Mouse (Mus musculus): ENCODE measurements around the gene Smim4. TPM values are rescaled to one million over a fixed set of nuclear protein-coding genes. Genes with fewer than 3 reads are reported as not detected.
A peak's percentile ranks its signal among the peaks of the same experiment; 100 is the strongest.

Smim4 gene
- total RNA-seq, 2 experiments from 2014 or later = 14.7 to 30.9 TPM

DNA sequence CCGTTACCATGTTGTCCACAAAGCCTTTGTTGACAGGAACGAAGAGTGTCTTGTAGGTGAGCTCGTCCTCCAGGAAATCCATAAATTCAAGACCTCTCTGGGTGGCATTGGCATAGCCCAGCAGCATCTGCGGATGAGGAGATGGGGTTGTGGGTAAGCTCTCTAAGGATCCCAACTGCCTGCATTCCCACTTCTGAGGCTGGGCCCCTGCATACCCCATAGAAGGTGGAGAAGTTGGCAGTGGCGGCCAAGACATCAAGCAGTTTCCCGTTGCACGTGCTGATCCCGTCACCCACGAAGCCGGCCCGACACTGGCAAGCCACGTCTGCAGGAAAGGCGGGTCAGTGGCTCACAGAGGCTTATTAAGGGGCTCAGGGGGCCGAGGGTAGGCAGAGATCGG, 11.4 kb upstream of the Smim4 start:
- no peak for ATAC-seq (replicated peaks; ENCODE audit: low FRiP score, poor library complexity, severe bottlenecking)

DNA sequence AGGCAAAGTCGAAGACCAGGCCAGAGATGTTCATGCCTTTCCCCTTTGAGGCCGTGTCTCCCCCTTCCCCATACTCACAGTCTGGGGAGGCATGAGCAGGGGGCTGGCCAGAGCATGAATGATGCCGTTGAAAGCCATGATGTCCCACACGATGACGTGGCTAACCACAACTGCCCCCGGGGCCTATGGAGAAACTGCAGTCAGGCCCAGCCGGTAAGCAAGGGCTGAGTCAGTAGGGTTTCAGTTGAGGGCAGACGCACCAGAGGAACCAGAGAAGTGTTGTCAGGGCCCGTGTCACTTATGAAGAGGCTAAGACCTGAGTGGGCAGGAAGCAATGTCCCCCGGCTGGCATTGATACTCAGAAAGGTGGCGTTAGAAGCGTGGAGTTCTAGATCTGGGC, 10.9 kb upstream of the Smim4 start:
- ATAC-seq (replicated peaks; ENCODE audit: low FRiP score, poor library complexity, severe bottlenecking) = no peak

DNA sequence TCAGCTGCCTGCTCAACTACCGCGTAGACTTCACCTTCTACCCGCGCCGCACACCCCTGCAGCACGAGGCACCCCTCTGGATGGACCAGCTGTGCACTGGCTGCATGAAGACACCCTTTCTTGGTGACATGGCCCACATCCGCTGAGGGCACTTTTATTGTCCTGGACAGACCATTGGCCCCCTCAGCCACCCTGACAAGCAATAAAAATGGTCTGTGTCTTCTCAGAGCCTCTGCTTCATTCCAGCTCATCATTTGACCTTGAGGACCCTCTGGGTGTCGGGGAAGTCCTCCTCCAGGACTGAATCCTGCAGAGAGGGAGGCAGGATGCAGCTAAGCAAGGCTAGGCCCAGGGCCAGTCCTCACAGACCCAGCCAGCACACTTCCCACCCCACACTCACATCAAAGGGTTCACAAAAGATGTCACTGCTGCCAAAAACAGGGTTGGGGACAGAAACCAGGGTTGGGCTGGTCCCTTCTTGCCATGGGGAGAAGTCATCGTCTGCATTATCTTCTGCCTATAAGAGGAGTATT, 10.2 kb upstream of the Smim4 start:
- no peak for ATAC-seq (replicated peaks; ENCODE audit: low FRiP score, poor library complexity, severe bottlenecking)

DNA sequence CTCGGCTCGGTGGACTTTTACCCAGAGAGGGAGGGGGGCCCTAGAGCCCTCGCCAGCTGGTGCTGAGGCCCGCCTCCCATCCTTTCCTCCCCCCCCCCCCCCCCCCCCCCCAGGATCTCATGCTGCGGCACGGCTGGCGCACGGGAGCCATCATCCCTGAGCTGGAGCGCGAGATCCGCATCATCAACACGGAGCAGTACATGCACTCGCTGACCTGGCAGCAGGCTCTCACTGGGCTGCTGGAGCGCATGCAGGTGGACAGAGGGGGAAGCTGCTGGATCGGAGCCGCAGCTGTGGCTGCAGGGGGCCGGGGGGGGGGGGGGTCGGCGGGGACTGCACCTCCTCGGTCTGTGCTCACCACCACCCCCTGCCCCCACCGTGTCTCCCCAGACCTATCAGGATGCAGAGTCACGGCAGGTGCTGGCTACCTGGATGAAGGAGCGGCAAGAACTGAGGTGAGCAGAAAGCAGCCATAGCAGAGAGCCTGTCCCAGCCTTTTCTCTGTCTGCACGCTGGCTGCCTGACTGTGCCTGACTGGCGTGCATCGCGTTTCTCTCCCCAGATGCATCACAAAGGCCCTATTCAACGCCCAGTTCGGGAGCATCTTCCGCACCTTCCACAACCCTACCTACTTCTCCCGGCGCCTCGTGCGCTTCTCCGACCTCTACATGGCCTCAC, 9.6 kb upstream of the Smim4 start:
- no peak for ATAC-seq (replicated peaks; ENCODE audit: low FRiP score, poor library complexity, severe bottlenecking)

DNA sequence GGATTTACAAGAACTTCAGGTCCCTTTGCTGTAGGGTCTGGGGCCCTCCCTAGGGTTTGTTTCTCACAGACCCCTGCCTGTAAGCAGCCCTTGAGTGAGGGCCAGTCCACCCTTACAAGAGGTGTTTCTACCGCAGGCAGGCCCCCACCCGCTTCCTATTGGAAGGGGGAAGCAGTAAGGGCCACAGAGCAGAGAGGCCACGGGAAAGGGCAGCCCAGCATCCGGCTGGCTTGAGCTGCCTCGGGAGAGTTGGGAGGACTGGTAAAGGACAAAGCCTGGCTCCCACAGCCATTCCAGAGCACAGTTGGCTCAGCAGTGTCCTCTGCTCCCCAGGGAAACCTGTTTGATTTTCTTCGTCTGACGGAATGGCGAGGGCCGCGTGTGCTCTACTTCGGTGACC, 9.0 kb upstream of the Smim4 start:
- no peak for ATAC-seq (replicated peaks; ENCODE audit: low FRiP score, poor library complexity, severe bottlenecking)

DNA sequence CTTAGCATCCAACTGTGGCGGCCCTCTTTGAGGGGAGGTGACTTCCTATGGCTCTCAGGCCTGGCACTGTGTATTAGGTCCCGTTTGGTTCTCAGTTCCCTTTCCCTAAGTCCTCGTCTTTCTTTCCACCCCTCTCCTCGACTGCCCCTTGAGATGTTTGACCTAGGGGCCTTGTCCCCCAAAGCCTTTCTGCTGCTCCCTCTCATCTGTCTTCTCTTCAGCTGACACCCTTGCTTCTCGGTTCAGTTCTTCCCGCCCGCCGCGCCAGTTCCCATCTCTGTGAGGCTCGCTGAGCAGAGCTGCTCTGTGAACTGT, 8.5 kb upstream of the Smim4 start:
- ATAC-seq (replicated peaks; ENCODE audit: low FRiP score, poor library complexity, severe bottlenecking) = no peak

DNA sequence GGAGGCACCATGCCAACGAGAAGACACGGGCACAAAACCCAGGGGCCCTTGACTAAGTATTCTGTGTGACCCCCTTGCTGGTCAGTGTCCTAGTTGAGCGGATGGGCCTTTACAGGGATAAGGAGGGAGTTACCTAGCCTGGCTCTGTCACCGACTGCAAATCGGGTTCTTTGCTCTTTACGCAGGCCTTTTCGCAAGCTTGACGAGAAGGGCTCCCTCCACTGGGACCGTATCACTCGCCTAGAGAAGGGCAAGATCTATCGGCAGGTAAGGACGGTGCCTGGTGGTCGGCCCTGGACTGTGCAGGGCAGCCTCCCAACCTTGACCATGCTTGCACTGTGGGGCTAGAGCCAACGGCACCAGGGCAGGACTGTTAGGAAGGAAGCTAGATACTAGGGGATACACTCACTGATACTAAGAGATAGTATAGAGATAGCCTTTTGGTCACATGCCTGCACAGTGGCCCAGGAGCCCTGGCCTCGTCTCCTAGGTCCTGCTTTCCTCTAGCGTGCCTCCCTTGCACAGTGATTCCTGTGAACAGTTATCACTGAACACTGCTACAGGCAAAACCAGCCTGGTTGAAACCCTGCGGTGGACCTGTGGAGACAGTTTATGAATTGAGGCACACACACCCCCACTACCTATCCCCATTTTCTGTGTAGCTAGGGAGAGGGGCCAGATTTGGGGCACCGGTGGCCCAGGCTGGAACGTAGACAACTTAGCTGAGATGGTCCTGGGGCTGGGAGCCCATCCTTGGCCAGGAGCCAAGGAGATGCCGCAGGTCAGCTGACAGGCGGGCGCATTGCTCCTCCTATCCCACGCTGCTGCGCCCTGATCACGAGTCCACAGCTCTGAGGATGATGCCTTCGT, 7.9 kb upstream of the Smim4 start:
- no peak for ATAC-seq (replicated peaks; ENCODE audit: low FRiP score, poor library complexity, severe bottlenecking)

DNA sequence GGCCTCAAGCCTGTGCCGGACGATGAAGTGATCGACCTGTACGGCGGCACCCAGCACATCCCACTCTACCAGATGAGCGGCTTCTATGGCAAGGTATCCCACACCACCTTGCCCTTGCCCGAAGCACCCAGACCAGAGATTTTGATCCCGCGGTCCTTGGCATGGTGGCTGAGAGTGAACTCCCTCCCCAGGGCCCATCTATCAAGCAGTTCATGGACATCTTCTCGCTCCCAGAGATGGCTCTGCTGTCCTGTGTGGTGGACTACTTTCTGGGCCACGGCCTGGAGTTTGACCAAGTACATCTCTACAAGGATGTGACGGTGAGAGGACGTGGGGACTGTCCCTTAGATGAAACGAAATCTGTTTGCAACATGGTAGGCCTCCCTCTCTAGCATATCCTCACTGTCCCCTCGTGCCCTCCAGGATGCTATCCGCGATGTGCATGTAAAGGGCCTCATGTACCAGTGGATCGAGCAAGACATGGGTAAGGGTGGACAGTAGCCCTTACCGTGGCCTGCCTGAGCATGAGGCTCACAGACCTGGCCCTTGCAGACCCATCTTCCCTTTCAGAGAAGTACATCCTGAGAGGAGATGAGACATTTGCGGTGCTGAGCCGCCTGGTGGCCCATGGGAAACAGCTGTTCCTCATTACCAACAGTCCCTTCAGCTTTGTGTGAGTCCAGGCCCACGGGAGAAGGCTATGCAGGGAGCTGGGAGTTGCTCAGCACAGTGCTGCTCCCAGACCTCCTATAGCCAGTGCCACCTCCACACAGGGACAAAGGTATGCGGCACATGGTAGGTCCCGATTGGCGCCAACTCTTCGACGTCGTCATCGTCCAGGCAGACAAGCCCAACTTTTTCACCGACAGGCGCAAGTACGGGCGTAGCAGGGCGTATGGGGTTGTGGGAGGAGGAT, 7.0 kb upstream of the Smim4 start:
- ATAC-seq (replicated peaks; ENCODE audit: low FRiP score, poor library complexity, severe bottlenecking) = no peak

DNA sequence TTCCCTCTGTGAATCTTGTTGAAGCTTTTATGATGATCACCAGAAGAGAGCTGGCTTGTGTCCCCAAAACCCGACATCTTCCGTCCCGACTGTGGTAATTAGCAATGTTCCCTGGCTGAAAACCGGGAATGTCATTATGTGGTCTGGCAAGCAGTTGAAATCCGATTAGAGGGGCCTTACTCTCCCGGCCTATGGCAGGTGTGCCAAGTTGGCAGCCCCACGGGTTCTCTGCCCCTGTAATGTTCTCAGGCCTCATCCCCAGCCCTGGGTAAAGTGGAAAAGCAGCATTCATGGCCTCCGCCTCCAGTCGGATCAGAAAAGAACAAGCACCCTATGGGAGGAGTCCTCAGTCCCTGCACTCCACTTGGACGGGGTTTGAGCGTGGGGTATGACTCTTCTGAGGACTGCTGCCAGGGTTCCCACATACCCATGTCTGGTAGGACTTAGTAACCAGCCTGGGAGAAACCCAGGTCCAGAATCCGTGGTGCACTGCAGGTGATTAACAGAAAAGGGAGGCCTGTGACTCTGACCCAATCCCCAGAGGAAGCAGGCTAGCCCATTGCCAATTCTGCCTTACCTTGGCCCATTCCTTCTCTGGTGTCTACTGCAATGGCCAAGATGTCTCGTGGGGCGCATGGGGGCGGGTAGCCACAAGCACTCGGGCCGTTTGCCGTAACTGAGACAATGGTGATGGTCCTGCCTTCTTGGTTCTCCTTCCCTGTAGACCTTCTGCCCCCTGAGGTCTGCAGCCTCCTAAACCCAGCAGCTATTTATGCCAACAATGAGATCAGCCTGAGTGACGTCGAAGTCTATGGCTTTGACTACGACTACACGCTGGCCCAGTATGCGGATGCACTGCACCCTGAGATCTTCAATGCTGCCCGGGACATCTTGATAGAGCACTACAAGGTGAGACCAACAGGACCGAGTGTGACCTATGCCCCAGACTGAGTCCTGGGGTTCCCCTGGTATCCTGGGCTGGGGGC, 5.6 kb upstream of the Smim4 start:
- ATAC-seq (replicated peaks; ENCODE audit: low FRiP score, poor library complexity, severe bottlenecking) = no peak

DNA sequence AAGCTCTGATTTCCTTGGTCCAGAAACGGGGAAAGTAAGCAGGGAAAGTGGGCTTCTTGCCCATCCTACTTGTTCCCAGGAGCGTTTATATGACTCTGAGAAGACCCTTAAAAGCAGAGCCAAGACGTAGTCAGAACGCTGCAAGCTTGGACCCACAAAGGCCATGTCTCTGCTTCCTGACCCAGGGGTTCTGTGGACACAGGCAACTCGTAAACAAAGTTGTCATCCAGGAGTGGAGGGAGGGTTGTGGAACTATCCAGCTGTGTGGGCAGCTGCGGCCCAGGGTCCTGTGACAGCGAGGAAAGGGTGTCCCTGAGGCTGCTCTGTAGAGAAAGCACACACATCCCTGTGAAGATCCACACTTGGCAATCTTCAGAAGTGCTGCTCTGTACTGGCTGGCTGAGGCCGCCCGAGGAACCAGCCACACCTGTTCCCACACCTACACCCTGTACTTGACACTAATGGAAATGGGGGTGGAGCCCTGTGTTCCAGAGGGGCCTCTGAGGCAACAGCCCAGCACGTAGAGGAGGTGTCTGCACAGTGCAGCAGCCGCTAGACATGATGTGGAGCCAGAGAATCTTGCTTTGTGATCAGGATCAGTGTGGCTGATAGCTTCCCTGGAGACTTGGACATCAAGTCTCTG, 4.4 kb upstream of the Smim4 start:
- no peak for ATAC-seq (replicated peaks; ENCODE audit: low FRiP score, poor library complexity, severe bottlenecking)

DNA sequence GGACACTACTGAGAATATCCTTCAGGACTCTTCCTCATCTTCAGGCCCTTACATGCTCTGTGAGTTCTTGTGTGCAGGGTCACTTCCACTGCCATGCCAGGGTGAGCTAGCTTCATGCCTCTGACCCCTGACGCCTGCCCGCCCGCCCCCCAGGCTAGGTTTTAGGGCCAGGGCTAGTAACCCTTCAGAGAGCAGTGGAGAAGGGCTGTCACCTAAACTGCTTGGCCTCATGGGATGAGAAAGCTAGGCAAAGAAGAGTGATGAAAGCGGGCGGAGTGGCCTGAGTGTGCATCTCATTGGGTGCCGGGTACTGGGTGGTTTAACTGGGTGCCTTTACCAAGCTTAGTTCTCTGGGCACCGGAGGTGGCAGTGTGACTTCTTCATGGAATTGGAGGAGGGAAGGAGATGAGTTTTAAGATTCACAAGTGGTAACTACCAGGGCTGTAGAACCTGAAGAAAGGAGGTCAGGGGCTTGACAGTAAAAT, 3.8 kb upstream of the Smim4 start:
- no peak for ATAC-seq (replicated peaks; ENCODE audit: low FRiP score, poor library complexity, severe bottlenecking)

DNA sequence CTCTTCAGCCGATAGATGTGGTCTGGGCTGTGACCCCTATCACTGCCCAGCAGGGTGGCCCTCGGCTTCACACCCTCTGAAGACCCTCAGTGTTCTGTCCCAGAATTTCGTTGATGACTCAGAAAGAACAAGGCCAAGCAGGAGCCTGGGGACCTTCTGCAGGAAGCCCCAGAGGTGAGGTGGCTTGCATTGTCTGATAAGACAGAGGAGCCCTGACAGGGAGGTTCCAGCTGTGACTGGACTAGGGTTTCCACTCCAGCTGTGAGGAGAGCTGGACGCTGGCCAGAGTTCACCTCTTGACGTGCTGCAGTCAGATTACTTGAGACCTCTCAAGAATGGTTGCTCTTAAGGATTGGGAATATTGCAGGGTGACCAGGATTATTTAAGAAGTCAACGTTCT, 3.3 kb upstream of the Smim4 start:
- ATAC-seq (replicated peaks; ENCODE audit: low FRiP score, poor library complexity, severe bottlenecking) = no peak

DNA sequence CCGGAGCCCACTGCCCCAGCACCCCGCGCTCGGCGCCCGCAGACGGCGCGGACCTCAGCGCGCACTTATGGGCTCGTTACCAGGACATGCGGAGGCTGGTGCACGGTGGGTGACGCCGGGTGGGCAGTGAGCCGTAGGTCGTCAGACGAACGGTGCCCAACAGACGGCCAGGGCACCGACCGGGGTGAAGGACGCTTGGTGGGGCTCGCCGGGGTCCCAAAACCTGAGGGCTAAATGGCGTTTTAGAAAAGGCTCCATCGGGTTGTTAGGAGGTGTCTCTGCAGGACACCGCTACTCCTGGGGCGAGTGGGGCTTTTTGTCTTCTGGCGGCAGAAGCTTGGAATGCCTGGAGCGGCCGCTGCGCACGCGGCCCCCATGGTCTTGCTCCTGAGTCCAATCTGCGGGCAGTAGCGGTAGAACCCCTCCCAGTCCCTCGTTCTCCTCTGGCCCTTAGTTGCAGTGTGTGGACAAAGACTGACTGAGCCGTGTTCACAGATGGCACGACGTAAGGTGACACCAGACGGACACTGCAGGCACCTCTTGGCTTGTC, 2.6 kb upstream of the Smim4 start:
- no peak for ATAC-seq (replicated peaks; ENCODE audit: low FRiP score, poor library complexity, severe bottlenecking)

DNA sequence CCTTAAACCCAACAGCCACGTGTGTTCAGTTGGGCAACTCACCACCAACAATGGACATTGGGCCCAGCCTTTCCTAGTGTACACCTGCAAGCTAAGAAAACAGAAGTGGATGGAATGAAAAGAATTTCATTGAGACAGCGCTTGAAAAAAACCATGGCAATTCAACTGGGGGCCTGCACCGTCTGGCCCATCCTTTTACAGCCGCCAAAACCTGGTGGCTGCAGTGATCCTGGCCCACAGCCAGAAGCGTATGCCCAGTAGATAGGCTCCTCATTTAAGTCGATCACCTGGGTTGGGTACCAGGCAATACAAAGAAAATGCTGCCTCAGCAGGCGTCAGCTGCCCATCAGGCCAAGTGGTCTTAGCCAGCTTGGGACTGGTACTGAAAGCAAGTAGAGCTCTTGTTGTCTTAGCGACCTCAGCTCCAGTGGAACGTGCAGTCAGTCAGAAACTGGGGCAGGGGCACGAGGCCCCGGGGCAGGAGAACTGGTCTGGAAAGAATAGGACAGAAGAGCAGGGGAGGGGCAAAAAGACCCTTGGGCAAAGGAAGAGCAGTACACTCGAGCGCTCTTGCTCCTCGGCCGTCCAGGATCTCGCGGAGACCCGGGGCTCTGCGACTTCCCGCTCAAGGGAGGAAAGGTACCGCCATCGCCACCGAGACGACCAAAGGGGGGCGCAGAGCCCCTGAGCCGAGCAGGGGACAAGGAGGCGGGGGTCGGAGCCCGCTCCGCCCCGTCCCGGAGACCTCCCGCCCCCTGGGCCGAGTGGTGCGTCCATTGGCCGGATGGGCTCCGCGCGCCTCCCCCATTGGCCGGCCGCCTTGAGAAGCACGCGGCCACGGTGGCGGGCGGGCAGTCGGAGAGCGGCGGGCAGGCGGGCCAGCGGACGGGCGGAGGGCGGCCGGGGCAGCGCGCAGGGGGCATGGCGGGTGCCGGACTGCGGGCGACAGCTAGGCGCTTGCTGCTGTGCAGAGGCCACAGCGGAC, 1.8 kb upstream of the Smim4 start, which contains the start of gene Nt5dc2:
Gene Nt5dc2, plus strand, starts transcription at position 818 of the 985 bp plus-strand sequence.
- ATAC-seq (replicated peaks; ENCODE audit: low FRiP score, poor library complexity, severe bottlenecking) = peak; percentile 60

DNA sequence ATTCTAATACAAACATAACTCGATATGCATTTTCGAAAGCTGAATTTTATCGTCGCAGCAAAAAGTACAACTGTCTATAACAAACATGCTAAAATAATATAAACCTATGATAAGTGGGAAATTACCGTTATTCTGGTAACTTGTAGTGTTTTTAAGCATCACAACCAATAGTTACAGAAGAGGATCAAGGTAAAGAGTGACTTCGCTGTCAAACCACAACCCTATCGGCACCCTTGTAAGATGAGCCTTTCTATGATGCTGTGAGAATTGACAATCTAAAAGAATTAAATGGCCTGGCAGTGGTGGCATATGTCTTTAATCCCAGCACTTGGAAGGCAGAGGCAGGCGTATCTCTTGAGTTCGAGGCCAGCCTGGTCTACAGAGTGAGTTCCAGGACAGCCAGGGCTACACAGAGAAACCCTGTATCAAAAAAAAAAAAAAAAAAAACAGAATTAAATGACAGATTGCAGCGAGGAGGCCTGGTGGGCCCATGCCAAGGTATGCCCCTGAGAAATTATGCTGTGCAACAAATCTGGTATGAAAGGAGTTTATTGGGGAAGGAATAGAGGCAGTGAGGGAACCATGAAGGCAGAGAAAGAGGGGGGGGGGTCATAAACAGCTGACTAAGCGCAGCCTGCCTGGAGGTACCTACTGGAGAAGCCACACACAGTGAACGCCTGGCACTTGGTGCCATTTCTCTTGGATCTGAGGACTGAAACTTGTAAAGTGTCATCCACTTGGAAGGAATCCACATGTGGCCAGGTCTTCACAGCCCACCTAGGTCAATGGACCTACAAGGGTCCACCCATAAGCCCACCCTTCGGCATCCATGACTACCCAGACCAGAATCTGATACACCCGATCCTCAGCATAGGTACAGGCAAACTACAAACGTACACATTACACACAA, 825 bp upstream of the Smim4 start:
- ATAC-seq (replicated peaks; ENCODE audit: low FRiP score, poor library complexity, severe bottlenecking) = no peak
